Mouse (Mus musculus): ENCODE data around the gene Tec. TPM values are rescaled to one million over a fixed set of nuclear protein-coding genes. Genes with fewer than 3 reads are reported as not detected.

Gene Tec
- total RNA-seq, 4 experiments from 2014 or later, result 13.2 to 14.5 (median 13.5) TPM

DNA sequence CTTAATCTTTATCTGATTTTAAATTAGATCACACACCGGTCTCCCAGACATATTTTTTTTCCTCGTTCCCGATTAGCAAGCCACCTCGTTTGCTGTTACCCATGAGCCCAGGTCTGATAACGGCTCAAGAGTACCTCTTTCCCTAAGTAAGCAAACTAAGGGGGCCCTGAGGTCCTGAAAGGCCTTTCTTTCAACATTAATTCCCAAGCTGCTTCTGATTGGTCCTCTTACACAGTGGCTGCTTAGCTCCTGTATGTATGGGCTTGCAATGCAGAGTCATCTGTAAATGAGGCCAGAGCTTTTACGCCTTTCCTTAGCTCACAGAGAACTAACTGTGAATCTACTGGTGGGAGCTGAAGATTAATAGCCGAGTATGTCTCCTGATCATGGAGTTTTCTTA lies 131.4 kb downstream of the Tec start:
- no peak for DNase-seq (ENCODE audit: low spot score)

- no peak for DNase-seq (ENCODE audit: low spot score)
Observed at GRCm38 (mm10) chr5:72736437-72736836, 131.8 kb downstream of the Tec start.

GRCm38 (mm10) chr5:72735763-72736162 lies 132.5 kb downstream of the Tec start:
- no peak for DNase-seq (ENCODE audit: low spot score)

- DNase-seq (ENCODE audit: low spot score), result no peak
Observed at GRCm38 (mm10) chr5:72732885-72733284, 135.4 kb downstream of the Tec start.

DNA sequence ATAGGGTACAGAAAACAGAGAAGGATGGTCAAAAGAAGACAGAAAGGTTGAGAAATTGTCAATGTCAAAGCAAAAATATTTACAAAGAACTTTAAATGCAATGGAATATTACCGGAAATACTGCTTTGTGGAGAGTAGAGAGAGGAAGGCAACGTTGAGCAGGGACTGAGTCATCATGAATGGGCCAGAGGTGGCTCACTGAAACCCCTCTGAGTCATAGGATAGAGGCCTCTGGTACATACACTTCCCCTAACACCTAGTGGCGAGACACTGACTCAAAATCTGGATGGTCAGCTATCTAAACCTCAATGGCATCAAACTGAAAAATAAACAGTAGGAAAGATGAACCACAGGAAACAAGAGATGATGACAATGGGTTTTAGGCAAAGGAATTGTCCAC lies 142.9 kb downstream of the Tec start:
- DNase-seq (ENCODE audit: low spot score), result no peak

- no peak for DNase-seq (ENCODE audit: low spot score)
Observed at GRCm38 (mm10) chr5:72723429-72723828, 144.9 kb downstream of the Tec start.

- no peak for DNase-seq (ENCODE audit: low spot score)
Observed at GRCm38 (mm10) chr5:72720587-72720986, 147.7 kb downstream of the Tec start.

DNA sequence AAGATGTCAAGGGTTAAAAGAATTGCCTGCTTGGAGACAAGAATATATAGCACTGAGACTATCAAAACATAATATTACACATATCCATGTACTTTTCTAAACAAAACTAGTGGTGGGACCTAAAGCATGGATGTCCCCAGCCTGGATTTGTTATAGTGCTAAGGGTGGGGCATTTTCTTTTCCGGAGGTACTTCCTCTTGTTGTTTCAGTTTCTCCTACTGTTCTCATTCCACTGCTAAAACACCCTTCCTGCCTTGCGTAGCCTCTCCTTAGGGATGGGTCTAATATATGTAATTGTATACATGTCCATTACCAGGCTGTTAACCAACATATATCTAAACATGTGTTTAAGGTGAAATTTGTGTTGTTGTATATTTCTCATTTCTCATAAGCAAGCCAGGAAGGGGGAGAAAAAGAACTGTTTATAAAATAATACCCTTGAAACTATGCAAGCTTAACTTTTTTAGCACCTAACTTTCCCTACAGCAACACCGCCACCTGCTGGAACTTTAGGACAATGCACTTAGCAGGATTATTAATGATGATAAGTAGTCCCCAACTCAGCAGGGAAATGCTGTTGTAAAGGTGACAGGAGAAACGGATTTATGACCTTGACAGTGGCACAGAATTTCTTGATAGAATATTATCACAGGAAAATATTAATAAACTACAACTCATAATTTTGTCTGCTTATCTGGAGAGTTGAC lies 157.6 kb downstream of the Tec start:
- DNase-seq (ENCODE audit: low spot score), result peak; percentile 41

DNA sequence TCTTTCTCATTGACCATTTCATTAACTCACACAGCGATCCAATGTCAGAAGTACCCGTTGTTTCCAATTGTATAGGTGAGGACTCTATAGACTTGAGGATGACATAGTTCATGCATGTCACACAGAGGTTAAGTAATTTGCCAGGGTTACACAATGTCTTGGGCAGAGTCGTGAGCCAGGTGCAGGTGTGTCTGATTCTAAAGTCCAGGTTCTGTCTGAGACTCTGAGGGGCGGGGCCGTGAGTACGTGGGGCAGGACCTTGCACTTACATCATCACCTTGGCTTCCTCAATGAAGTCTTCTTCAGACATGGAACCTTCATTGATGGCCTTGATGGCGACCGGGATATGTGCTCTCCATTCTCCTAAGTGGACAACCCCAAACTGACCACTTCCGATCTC lies 158.3 kb downstream of the Tec start:
- DNase-seq (ENCODE audit: low spot score), result no peak

GRCm38 (mm10) chr5:72709451-72709850 lies 158.8 kb downstream of the Tec start:
- DNase-seq (ENCODE audit: low spot score), result no peak

DNA sequence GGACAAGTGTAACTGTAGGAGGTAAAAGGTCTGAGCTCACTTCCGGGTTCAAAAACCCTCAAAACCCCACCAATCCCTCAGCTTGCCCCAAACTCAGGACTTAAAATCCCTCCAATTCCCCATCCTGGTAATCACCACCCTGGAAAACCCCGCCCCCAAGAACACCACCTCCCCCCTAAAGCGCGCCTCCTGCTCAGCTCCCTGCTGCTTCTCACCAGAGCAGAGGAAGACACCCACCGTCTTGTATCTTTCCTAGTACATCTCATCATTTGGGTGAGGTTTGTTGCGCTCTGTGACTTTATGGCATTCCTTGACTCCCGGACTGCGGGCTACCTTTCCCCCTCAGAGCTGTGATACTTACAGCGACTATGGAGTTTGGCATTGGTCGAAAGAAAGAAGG lies 161.6 kb downstream of the Tec start:
- no peak for DNase-seq (ENCODE audit: low spot score)

GRCm38 (mm10) chr5:72706095-72706494 lies 162.2 kb downstream of the Tec start:
- DNase-seq (ENCODE audit: low spot score), result no peak

Other genes with a start within 250 kb of the Tec start
- gene Cnga1, start 224.2 kb downstream of the Tec start, total RNA-seq (2022), result not detected
- gene Nipal1, start 220.7 kb downstream of the Tec start, total RNA-seq (2022), result not detected
- gene Txk, start 115.7 kb downstream of the Tec start, total RNA-seq (2022), result under 1 TPM in 2 of 4 experiments, not detected in 2; 0.06 to 0.08 TPM
- 100 to 1,000 TPM; 140 to 190 (median 176) TPM for gene Slain2, start 45.8 kb upstream of the Tec start, total RNA-seq (2022)
- gene Gm10135, start 106.2 kb upstream of the Tec start, total RNA-seq (2022), result not detected
- under 1 TPM in 1 of 4 experiments, not detected in 3; 0.11 TPM for gene Slc10a4, start 138.4 kb upstream of the Tec start, total RNA-seq (2022)

Measured in heart, adult 8-10 months (tissue).